Mouse (Mus musculus) urinary bladder, postnatal 36 days (tissue): ENCODE results near the gene A730061H03Rik.

Experiments used
- DNase-seq, 2 experiments: peaks; one replicate each; pipeline ENCODE4 v3.0.0; 2022; ENCODE audit warnings: low spot score in 2 of 2, mixed read lengths in 1 of 2

Gene A730061H03Rik

GRCm38 (mm10) chr14:55560202-55561073 is at the start of gene A730061H03Rik:
Gene A730061H03Rik, minus strand, starts transcription at chr14:55560406.
- DNase-seq: peak; percentile 95 to 98

- no peak for DNase-seq
Observed at GRCm38 (mm10) chr14:55608339-55608738, 48.1 kb upstream of the A730061H03Rik start.

GRCm38 (mm10) chr14:55605743-55606459 is 45.7 kb upstream of the A730061H03Rik start:
- DNase-seq: no peak

GRCm38 (mm10) chr14:55604823-55605222 is 44.6 kb upstream of the A730061H03Rik start:
- no peak for DNase-seq

- peak; percentile 86 to 92 for DNase-seq
Observed at GRCm38 (mm10) chr14:55603633-55604576, 43.7 kb upstream of the A730061H03Rik start.

GRCm38 (mm10) chr14:55603271-55603632 is 43.0 kb upstream of the A730061H03Rik start, which contains the start of gene Irf9:
Gene Irf9, plus strand, starts transcription at chr14:55603571.
- no peak for DNase-seq

GRCm38 (mm10) chr14:55598521-55599390 is 38.5 kb upstream of the A730061H03Rik start:
- no peak for DNase-seq

- no peak for DNase-seq
Observed at GRCm38 (mm10) chr14:55596036-55596690, 36.0 kb upstream of the A730061H03Rik start.

- DNase-seq: no peak
Observed at GRCm38 (mm10) chr14:55592226-55592625, 32.0 kb upstream of the A730061H03Rik start.

GRCm38 (mm10) chr14:55591331-55591891 is 31.2 kb upstream of the A730061H03Rik start, which contains the start of gene Rnf31:
Gene Rnf31, plus strand, starts transcription at chr14:55591708.
- DNase-seq: peak; percentile 88 to 96

- peak; percentile 90 to 95 for DNase-seq
Observed at GRCm38 (mm10) chr14:55590748-55591330, 30.6 kb upstream of the A730061H03Rik start, which contains the start of gene Psme2. Gene Psme2, minus strand, starts transcription at chr14:55591113.

- DNase-seq: no peak
Observed at GRCm38 (mm10) chr14:55589771-55590448, 29.7 kb upstream of the A730061H03Rik start.

GRCm38 (mm10) chr14:55589271-55589670 is 29.1 kb upstream of the A730061H03Rik start:
- DNase-seq: no peak

- DNase-seq: no peak
Observed at GRCm38 (mm10) chr14:55586149-55586548, 25.9 kb upstream of the A730061H03Rik start.

- no peak for DNase-seq
Observed at GRCm38 (mm10) chr14:55585566-55585960, 25.4 kb upstream of the A730061H03Rik start.

- DNase-seq: peak; percentile 68 to 84
Observed at GRCm38 (mm10) chr14:55584702-55585565, 24.7 kb upstream of the A730061H03Rik start, which contains the start of gene Emc9. Gene Emc9, minus strand, starts transcription at chr14:55585302.

GRCm38 (mm10) chr14:55584303-55584701 is 24.1 kb upstream of the A730061H03Rik start:
- DNase-seq: no peak
